ENCODE assay signal across 11 mouse cellular contexts in genomic region chr4:59914608-59915403, GRCm38 (mm10). TPM values are rescaled to one million over a fixed set of nuclear protein-coding genes. Genes with fewer than 3 reads are reported as not detected.
DNase-seq lines count a peak whose midpoint lies in the region; ATAC-seq and TF ChIP-seq lines count a peak whose summit lies in the region.
"Had no signal": no experiment of that assay in that cellular context is flagged by ENCODE, and none has a peak within 500 bp of the region (broad histone marks: within the 10 kb centered on the region; RNA-seq: fewer than 3 reads in every experiment).

Slc46a2 (minus strand) TSS chr4:59915056.

- WGBS in lung, embryonic 14.5 days = 14% methylated on average over 22 of the region's 22 CpGs
- 17% methylated on average over 22 of the region's 22 CpGs for WGBS in hindbrain, embryonic 12.5 days
- WGBS in liver, embryonic 12.5 days (ENCODE audit: insufficient replicate concordance) = 17% methylated on average over 22 of the region's 22 CpGs

- TF ChIP-seq CTCF in lung, embryonic 14.5 days (IDR thresholded peaks at IDR 0.05; ENCODE audit: low read depth) = no peak

- H3K4me2 ChIP-seq in lung, embryonic 14.5 days = peak within 1 kb of the TSS; percentile 37; the same call in 1 of the 2 replicates
- H3K4me2 ChIP-seq in hindbrain, embryonic 12.5 days (replicated peaks) = peak within 1 kb of the TSS; percentile 31; the same call in 1 of the 2 replicates
- no peak within 1 kb of the TSS for H3K4me2 ChIP-seq in liver, embryonic 12.5 days

- peak; percentile 74; the same call in 1 of the 2 replicates for ATAC-seq in lung, embryonic 14.5 days (ENCODE audit: insufficient read depth)
- no peak for ATAC-seq in hindbrain, embryonic 12.5 days (ENCODE audit: low FRiP score)
- no peak for ATAC-seq in liver, embryonic 12.5 days
- ATAC-seq: forebrain, postnatal 0 days had no signal

- no peaks in the 10 kb centered on the region for H3K4me1 ChIP-seq in lung, embryonic 14.5 days (ENCODE audit: insufficient read depth)
- no peaks in the 10 kb centered on the region for H3K4me1 ChIP-seq in hindbrain, embryonic 12.5 days
- no peaks in the 10 kb centered on the region for H3K4me1 ChIP-seq in liver, embryonic 12.5 days

- no peak within 1 kb of the TSS for H3K4me3 ChIP-seq in lung, embryonic 14.5 days (ENCODE audit: low read depth, low read length)
- H3K4me3 ChIP-seq in hindbrain, embryonic 12.5 days = no peak within 1 kb of the TSS
- H3K4me3 ChIP-seq in liver, embryonic 12.5 days = no peak within 1 kb of the TSS

- H3K9ac ChIP-seq in lung, embryonic 14.5 days = no peak within 1 kb of the TSS
- H3K9ac ChIP-seq in hindbrain, embryonic 12.5 days = no peak within 1 kb of the TSS
- no peak within 1 kb of the TSS for H3K9ac ChIP-seq in liver, embryonic 12.5 days
- H3K9ac ChIP-seq: forebrain, postnatal 0 days had no signal

- no peak for DNase-seq in lung, embryonic 14.5 days
- no peak for DNase-seq in lung, postnatal 4 days
- DNase-seq in cerebellum, adult 9-11 months = peak; percentile 50
- peak; percentile 85 to 86 for DNase-seq in kidney, postnatal 36 days
- no peak for DNase-seq in left cerebral cortex, adult 9 months (ENCODE audit: low spot score in 2 of 2)
- DNase-seq in adrenal gland, adult 18-20 months (ENCODE audit: low spot score in 2 of 2) = no peak
- DNase-seq: forebrain, postnatal 0 days had no signal

- no peaks in the 10 kb centered on the region for H3K36me3 ChIP-seq in lung, embryonic 14.5 days (ENCODE audit: insufficient read depth)
- no peaks in the 10 kb centered on the region for H3K36me3 ChIP-seq in hindbrain, embryonic 12.5 days
- H3K36me3 ChIP-seq in liver, embryonic 12.5 days = no peaks in the 10 kb centered on the region
- H3K36me3 ChIP-seq: G1E had no signal

- H3K27ac ChIP-seq in lung, embryonic 14.5 days (ENCODE audit: low read depth) = no peak within 1 kb of the TSS
- H3K27ac ChIP-seq in hindbrain, embryonic 12.5 days = no peak within 1 kb of the TSS
- H3K27ac ChIP-seq in liver, embryonic 12.5 days = no peak within 1 kb of the TSS

- H3K27me3 ChIP-seq in lung, embryonic 14.5 days (ENCODE audit: insufficient read depth, low read length) = peaks cover 10% of the 10 kb centered on the region; the same call in 1 of the 2 replicates
- H3K27me3 ChIP-seq in hindbrain, embryonic 12.5 days = peaks cover 20% of the 10 kb centered on the region
- H3K27me3 ChIP-seq in liver, embryonic 12.5 days (replicated peaks) = peaks cover 37% of the 10 kb centered on the region

- no peaks in the 10 kb centered on the region for H3K9me3 ChIP-seq in lung, embryonic 14.5 days (ENCODE audit: low read depth, low read length)
- no peaks in the 10 kb centered on the region for H3K9me3 ChIP-seq in hindbrain, embryonic 12.5 days (replicated peaks)
- H3K9me3 ChIP-seq in liver, embryonic 12.5 days (replicated peaks) = no peaks in the 10 kb centered on the region
- H3K9me3 ChIP-seq: G1E had no signal

RNA-seq across cellular contexts. Expression of gene Slc46a2, which starts in this region (rescaled TPM):
- polyA plus RNA-seq in lung, embryonic 14.5 days (2014; fragmentation: Nextera tagmentation; extraction: Ambion mirVana) = 0.07 and 0.12 TPM in 2 replicates
- polyA plus RNA-seq in hindbrain, embryonic 12.5 days (2016; fragmentation: Nextera tagmentation; extraction: Ambion mirVana) = 0.09 and 0.10 TPM in 2 replicates
- polyA plus RNA-seq in liver, embryonic 12.5 days (2016; fragmentation: Nextera tagmentation; extraction: Ambion mirVana) = not detected in 2 replicates
- not detected for total RNA-seq in adrenal gland, adult 18-20 months (2021)
- total RNA-seq: forebrain, postnatal 0 days; layer of hippocampus, postnatal 10 days had no signal
- polyA plus RNA-seq: G1E had no signal

Comparison
In these comparisons a context has a peak if more than half of its experiments do, and no peak if none do; other contexts are left out.
1. Peak in ATAC-seq and H3K4me2 ChIP-seq in lung, embryonic 14.5 days; RNA of the gene not detected or under 1 TPM.
2. DNase-seq: peak in cerebellum, adult 9-11 months (single experiment) and kidney, postnatal 36 days (2 of 2); none in lung, embryonic 14.5 days (single experiment), lung, postnatal 4 days (0 of 2), left cerebral cortex, adult 9 months (0 of 2) and adrenal gland, adult 18-20 months (0 of 2).